Mouse (Mus musculus): ENCODE data around the gene Ewsr1.
"Not testable (repeated sequence)": the region's sequence is repeated elsewhere in the genome, so short reads cannot be mapped to it uniquely, and the experiment has no call there.

Ewsr1 gene

DNA sequence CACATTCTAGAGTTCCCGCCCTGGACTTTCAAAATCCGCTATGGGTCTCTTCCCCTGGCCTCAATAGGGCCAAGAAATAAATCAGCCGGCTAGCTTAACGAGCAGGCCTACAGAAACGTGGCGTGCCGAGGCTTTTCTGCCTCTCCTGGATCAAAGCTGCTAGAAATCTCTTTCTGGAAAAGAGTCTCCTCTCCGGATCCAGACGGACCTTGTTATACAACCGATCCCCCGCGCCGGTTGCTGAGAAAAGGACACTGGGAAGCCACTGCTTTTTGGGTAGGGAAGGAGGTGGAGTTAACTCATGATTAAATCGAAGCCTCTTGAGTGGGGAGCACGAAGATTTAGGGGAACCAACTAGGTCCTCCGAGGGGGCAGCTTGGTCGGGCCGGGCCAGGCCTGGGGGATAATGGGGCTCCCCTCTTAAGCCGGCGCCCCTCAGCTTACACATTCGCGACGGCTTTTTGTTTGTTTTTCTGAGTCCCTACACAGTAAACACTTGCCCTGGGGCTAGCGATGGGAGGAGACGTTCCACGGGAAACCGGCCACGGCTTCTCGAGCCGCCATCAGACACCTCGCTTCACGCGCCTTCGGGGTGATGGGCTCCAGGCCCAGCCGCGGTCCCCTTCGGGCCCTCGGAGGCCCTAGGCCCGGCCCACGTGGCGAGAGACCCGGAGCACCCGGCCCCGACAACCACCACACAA, 881 bp downstream of the Ewsr1 start:
- DNase-seq (ENCODE audit: extremely low spot score, low read depth, low spot score): no peak

DNA sequence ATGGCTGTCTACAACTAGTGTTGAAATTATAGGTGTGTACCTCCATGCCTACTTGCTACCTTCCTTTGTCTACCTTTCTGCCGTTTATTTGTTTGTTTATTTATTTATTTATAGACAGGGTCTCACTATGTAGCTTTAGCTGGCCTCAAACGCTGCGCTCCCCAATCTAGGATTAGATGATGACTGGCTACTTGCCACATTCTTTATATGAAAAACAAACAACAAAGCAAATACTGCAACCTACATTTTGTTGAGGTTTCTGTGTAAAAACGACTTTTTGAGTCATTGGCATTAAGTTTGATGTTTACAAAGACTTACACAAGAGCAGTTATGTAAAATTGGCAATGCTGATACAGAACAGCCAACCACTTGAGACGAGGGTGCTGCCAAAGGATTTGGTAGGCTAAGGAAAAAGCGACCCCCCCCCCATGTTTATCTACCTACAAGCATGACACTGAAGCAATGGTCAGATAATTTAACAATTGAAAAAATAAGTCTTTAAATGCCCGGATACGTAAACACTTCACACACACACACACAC, 2.5 kb downstream of the Ewsr1 start:
- DNase-seq (ENCODE audit: extremely low spot score, low read depth, low spot score): no peak

DNA sequence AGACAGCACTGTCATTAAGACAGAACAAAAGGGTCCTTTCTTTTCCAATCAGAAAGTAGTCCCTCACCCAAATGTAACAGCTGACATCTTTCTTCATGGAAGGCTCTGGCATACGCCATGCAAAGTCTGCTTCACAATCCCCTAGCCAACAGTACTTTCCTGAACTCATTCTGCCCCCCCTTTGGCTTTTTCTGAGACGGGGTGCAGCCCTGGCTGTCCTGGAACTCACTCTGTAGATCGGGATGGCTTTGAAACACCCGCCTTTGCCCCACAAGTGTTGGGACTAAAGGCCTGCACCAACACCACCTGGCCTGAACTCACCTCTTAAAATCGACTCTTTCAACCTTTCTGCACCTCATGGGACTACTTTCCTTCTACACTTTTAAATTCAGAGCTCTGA, 3.2 kb downstream of the Ewsr1 start:
- DNase-seq (ENCODE audit: extremely low spot score, low read depth, low spot score): no peak

GRCm38 (mm10) chr11:5091706-5092105, 7.4 kb downstream of the Ewsr1 start:
- DNase-seq (ENCODE audit: extremely low spot score, low read depth, low spot score): no peak

GRCm38 (mm10) chr11:5089147-5089546, 9.9 kb downstream of the Ewsr1 start:
- DNase-seq (ENCODE audit: extremely low spot score, low read depth, low spot score): no peak

GRCm38 (mm10) chr11:5076843-5077242, 22.2 kb downstream of the Ewsr1 start:
- DNase-seq (ENCODE audit: extremely low spot score, low read depth, low spot score): not testable (repeated sequence)

- DNase-seq (ENCODE audit: extremely low spot score, low read depth, low spot score): no peak
Observed at GRCm38 (mm10) chr11:5075760-5076159, 23.3 kb downstream of the Ewsr1 start.

- no peak for DNase-seq (ENCODE audit: extremely low spot score, low read depth, low spot score)
Observed at GRCm38 (mm10) chr11:5074882-5075281, 24.2 kb downstream of the Ewsr1 start.

DNA sequence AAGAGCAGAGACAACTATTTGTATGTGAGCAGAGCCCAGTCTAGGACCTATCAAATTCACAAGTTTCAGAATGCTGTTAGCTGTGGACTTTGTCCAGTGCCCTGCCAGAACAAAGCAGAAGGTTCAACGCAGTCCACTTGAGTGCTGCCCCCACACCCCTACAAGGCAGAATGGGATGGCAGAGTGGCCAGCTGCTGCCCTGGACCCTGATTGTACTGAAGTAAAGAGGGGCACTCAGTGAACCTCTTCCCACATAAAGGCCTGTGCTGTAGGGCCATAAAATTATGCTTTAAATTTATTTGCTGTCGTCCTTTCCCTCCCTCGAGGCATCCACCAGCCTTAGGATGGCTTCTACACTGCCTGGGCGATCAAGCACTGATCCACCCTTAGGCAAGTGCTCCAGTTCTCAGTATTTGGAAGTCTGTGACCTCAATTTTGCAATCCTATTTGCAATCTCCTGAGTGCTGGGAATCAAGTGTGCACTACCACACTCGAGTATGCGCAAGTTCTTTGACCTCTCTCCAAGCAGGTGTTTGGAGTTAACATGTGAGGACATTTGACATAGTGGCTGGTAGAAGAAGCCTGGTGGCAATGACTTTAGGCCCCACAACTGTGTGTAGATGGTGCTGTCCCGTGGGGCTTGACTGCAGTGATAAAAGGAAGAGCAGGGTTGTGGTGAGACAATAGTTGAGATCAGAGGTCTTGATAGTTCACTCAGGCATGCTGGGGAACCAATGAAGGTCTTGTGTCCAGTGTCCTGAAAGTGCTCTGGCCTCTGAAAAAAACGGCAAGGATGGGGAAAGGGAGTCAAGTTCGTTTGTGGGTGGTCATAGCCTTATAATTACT, 30.7 kb downstream of the Ewsr1 start:
- no peak for DNase-seq (ENCODE audit: extremely low spot score, low read depth, low spot score)

- DNase-seq (ENCODE audit: extremely low spot score, low read depth, low spot score): no peak
Observed at GRCm38 (mm10) chr11:5067063-5067462, 32.0 kb downstream of the Ewsr1 start.

GRCm38 (mm10) chr11:5065056-5065821, 33.8 kb downstream of the Ewsr1 start, which contains the start of gene Gas2l1:
Gene Gas2l1, minus strand, starts transcription at chr11:5065327.
- no peak for DNase-seq (ENCODE audit: extremely low spot score, low read depth, low spot score)

GRCm38 (mm10) chr11:5064282-5065055, 34.6 kb downstream of the Ewsr1 start:
- no peak for DNase-seq (ENCODE audit: extremely low spot score, low read depth, low spot score)

GRCm38 (mm10) chr11:5063561-5064281, 35.3 kb downstream of the Ewsr1 start:
- DNase-seq (ENCODE audit: extremely low spot score, low read depth, low spot score): no peak

GRCm38 (mm10) chr11:5062860-5063505, 36.1 kb downstream of the Ewsr1 start:
- DNase-seq (ENCODE audit: extremely low spot score, low read depth, low spot score): no peak

DNA sequence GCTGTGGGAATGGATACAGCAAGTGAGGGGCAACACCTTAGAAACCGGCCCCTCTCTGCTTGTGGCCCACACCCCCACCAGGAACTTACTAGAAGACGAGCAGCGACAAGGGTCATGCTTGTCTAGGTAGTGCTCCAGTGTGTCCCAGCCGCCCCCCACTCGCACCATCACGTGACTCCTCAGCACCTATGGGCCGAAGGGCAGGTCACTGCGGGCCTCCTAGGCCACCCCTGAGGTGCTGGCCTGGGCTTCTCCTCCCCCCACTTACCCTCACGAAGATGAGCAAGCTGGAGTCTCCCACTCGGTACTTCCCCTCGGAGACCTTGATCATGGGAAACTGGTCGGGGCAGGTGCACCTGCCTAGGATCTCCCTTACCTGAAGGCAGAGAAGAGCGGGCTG, 36.7 kb downstream of the Ewsr1 start:
- DNase-seq (ENCODE audit: extremely low spot score, low read depth, low spot score): no peak

GRCm38 (mm10) chr11:5061413-5062139, 37.5 kb downstream of the Ewsr1 start:
- no peak for DNase-seq (ENCODE audit: extremely low spot score, low read depth, low spot score)

DNA sequence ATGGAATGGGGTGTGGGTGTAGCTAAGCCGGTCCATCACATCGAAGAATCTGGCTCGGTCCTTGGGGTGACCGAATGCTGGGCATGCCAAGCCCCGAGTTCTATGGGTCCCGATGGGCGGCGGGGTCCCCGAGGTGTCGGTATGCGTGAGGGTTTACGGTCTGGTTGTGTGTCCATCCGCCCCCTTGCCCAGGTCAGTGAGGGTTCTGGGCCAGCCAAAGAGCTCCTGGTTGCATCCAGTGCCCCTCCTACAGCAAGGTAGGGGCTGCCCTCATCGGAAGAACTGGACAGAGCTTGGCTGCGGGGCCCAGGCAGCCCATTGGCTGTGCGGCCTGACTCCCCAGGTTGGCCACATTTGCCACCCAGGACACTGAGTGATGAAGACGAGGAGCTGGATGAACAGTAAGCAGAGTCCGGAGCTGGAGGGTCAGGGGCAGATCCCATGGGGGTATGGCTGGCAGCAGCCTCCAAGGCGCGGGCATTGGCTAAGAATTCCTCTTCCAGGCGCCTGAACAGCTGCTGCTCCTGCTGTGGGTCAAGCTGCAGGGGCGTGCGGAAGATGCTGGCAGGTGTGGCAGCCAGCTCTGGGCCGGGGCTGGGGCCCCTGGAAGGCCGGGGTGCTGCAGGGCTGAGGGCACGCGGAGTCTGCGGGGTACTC, 38.2 kb downstream of the Ewsr1 start:
- DNase-seq (ENCODE audit: extremely low spot score, low read depth, low spot score): no peak

DNA sequence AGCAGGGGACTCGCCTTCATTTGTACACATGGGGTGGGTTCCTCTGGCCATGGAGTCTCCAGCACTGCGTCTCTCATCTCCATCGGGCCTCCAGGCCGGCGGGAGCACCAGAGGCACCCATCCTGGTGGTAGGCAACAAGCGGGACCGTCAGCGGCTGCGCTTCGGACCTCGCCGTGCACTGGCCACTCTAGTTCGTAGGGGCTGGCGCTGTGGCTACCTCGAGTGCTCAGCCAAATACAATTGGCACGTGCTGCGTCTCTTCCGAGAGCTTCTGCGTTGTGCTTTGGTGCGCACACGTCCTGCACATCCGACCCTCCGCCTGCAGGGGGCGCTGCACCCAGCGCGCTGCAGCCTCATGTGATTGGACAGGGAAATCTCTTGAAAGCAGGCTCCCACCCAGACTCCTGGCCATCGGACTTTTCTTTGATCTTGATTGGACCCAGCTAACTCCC, 39.3 kb downstream of the Ewsr1 start:
- DNase-seq (ENCODE audit: extremely low spot score, low read depth, low spot score): no peak
